Mouse (Mus musculus) olfactory bulb, adult 2 months (tissue): Measurements from ENCODE around the gene Slit3.

ENCODE experiments used
- CTCF ChIP-seq: fragments of 200-500 bp; IDR thresholded peaks from 2 replicates; pipeline ENCODE4 v1.5.1; 2012; ENCODE audit warnings: low read depth, mild to moderate bottlenecking, low read length, moderate library complexity; ENCODE audit not compliant: insufficient read depth
- POLR2A ChIP-seq: fragments of 200-500 bp; IDR thresholded peaks from 2 replicates; pipeline ENCODE4 v1.6.1; 2012; ENCODE audit warnings: mild to moderate bottlenecking, low read depth, low read length, moderate library complexity; ENCODE audit not compliant: insufficient read depth

DNA sequence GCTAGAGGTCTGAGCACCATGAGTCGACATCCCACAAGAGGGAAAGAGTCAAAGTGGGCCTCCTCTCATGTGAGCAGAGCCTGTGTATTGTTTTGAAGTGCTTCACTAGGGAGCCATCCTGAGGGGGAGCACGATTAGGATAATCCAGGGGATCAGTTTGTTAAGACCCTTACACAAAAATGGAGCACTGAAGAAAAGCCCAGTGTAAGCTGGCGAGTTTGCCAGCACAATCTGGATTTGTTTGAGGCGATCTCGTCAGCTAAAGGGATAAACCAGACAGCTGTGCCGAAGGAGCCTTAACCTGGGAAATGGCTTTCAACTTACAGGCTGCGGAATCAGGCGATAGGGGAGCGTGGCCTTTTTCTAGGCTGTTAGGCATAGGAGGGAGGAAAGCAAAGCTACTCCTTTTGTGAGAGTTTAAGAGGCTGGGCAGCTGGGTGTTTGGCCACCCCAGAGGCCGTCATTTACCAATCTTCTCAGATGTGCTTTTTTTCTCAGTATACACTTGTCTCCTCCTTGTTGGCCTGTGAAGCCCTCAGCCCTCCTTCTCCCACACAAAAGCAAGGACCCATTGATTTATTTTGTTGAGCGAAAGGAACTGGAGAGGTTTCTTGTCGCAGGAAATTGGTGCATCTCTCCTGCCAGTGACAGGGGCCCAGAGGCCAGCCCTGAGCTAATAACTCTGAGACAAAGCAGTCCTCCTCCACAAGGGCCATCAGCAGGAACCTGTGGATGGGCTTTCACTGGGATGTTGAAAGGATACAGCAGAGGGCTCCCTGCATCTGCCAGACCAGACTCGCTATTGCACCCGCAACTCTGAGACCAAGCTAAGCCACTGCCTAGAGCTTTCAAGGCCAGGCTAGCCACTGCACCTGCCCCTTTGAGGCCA lies 472.4 kb downstream of the Slit3 start:
- TF ChIP-seq POLR2A (no peak), CTCF (no peak)
